Mouse (Mus musculus): Measurements from ENCODE around the gene Map2k2. TPM values are rescaled to one million over a fixed set of nuclear protein-coding genes. Genes with fewer than 3 reads are reported as not detected.

The Map2k2 gene
- polyA plus RNA-seq, 1 experiment from 2014 or later, result 190 TPM

GRCm38 (mm10) chr10:81077916-81078315, 27.8 kb upstream of the Map2k2 start:
- H3K27me3 ChIP-seq (replicated peaks), result no peaks in the 10 kb centered on the region
- H3K36me3 ChIP-seq, result peaks cover 60% of the 10 kb centered on the region
- ATAC-seq, result no peak
- 0 out of 2 replicates have a peak, but pooled peaks cover 7% of the 10 kb centered on the region for H3K4me1 ChIP-seq (replicated peaks)
- H3K4me2 ChIP-seq (replicated peaks), result no peak overlapping the region
- WGBS, result 92% methylated on average over 11 of the region's 11 CpGs
- H3K4me3 ChIP-seq (replicated peaks), result no peak overlapping the region
- no peak overlapping the region for H3K9ac ChIP-seq
- no peaks in the 10 kb centered on the region for H3K9me3 ChIP-seq
- H3K27ac ChIP-seq, result no peak overlapping the region

- Histone ChIP-seq H3K4me2 (replicated peaks) (no peak overlapping the region), H3K36me3 (peaks cover 47% of the 10 kb centered on the region), H3K9ac (no peak overlapping the region), H3K27me3 (replicated peaks) (no peaks in the 10 kb centered on the region), H3K27ac (no peak overlapping the region), H3K4me3 (replicated peaks) (no peak overlapping the region), H3K4me1 (replicated peaks) (0 out of 2 replicates have a peak, but pooled peaks cover 7% of the 10 kb centered on the region), H3K9me3 (no peaks in the 10 kb centered on the region)
- WGBS, result 92% methylated on average over 31 of the region's 31 CpGs
- ATAC-seq, result no peak
These were observed 25.6 kb upstream of the Map2k2 start for GRCm38 (mm10) chr10:81080008-81080655.

GRCm38 (mm10) chr10:81082168-81082960, 23.4 kb upstream of the Map2k2 start:
- no peaks in the 10 kb centered on the region for H3K4me1 ChIP-seq (replicated peaks)
- 77% methylated on average over 7 of the region's 7 CpGs for WGBS
- peak; percentile 52 for ATAC-seq
- H3K36me3 ChIP-seq, result peaks cover 45% of the 10 kb centered on the region
- H3K9me3 ChIP-seq, result no peaks in the 10 kb centered on the region
- no peak overlapping the region for H3K9ac ChIP-seq
- no peak overlapping the region for H3K4me2 ChIP-seq (replicated peaks)
- H3K27me3 ChIP-seq (replicated peaks), result no peaks in the 10 kb centered on the region
- H3K4me3 ChIP-seq (replicated peaks), result no peak overlapping the region
- H3K27ac ChIP-seq, result no peak overlapping the region

- no peak overlapping the region for H3K4me3 ChIP-seq (replicated peaks)
- WGBS, result 50% methylated on average over 2 of the region's 2 CpGs
These were observed 18.7 kb upstream of the Map2k2 start for GRCm38 (mm10) chr10:81087021-81087420.

GRCm38 (mm10) chr10:81089216-81089615, 16.5 kb upstream of the Map2k2 start:
- no peak overlapping the region for H3K4me3 ChIP-seq (replicated peaks)
- H3K27ac ChIP-seq, result no peak overlapping the region
- no peak overlapping the region for H3K9ac ChIP-seq
- H3K9me3 ChIP-seq, result no peaks in the 10 kb centered on the region
- no peak for ATAC-seq
- no peak overlapping the region for H3K4me2 ChIP-seq (replicated peaks)
- 51% methylated on average over 2 of the region's 2 CpGs for WGBS
- no peaks in the 10 kb centered on the region for H3K27me3 ChIP-seq (replicated peaks)
- H3K36me3 ChIP-seq, result no peaks in the 10 kb centered on the region
- peaks cover 8% of the 10 kb centered on the region; the same call in 1 of the 2 replicates for H3K4me1 ChIP-seq (replicated peaks)

More at GRCm38 (mm10) chr10:81087021-81087420, 18.7 kb upstream of the Map2k2 start:
- Histone ChIP-seq H3K27me3 (replicated peaks) (no peaks in the 10 kb centered on the region), H3K4me2 (replicated peaks) (no peak overlapping the region), H3K4me1 (replicated peaks) (peaks cover 4% of the 10 kb centered on the region; the same call in 1 of the 2 replicates), H3K27ac (no peak overlapping the region), H3K36me3 (0 out of 2 replicates have a peak, but pooled peaks cover 6% of the 10 kb centered on the region), H3K9ac (no peak overlapping the region), H3K9me3 (no peaks in the 10 kb centered on the region)
- no peak for ATAC-seq

GRCm38 (mm10) chr10:81090621-81091020, 15.1 kb upstream of the Map2k2 start:
- H3K4me2 ChIP-seq (replicated peaks), result peak overlapping the region; percentile 11; the same call in 1 of the 2 replicates
- H3K9me3 ChIP-seq, result no peaks in the 10 kb centered on the region
- peak; percentile 6; the same call in 1 of the 2 replicates for ATAC-seq
- WGBS, result 59% methylated on average over 7 of the region's 7 CpGs
- H3K36me3 ChIP-seq, result no peaks in the 10 kb centered on the region
- no peak overlapping the region for H3K9ac ChIP-seq
- H3K27me3 ChIP-seq (replicated peaks), result no peaks in the 10 kb centered on the region
- H3K27ac ChIP-seq, result no peak overlapping the region
- no peak overlapping the region for H3K4me3 ChIP-seq (replicated peaks)
- peaks cover 8% of the 10 kb centered on the region; the same call in 1 of the 2 replicates for H3K4me1 ChIP-seq (replicated peaks)

- 44% methylated on average over 22 of the region's 22 CpGs for WGBS
- no peaks in the 10 kb centered on the region for H3K9me3 ChIP-seq
- no peak overlapping the region for H3K4me2 ChIP-seq (replicated peaks)
- no peaks in the 10 kb centered on the region for H3K36me3 ChIP-seq
- no peaks in the 10 kb centered on the region for H3K27me3 ChIP-seq (replicated peaks)
- peak overlapping the region; percentile 54 for H3K27ac ChIP-seq
- 0 out of 2 replicates have a peak overlapping the region, but pooled peaks have one; percentile 6 for H3K4me3 ChIP-seq (replicated peaks)
- H3K4me1 ChIP-seq (replicated peaks), result peaks cover 8% of the 10 kb centered on the region; the same call in 1 of the 2 replicates
- no peak overlapping the region; the same call in 1 of the 2 replicates for H3K9ac ChIP-seq
- ATAC-seq, result peak; percentile 72
These were observed 13.1 kb upstream of the Map2k2 start for GRCm38 (mm10) chr10:81092465-81093250.

GRCm38 (mm10) chr10:81094931-81095678, 10.6 kb upstream of the Map2k2 start:
- no peak overlapping the region for H3K4me3 ChIP-seq (replicated peaks)
- H3K4me2 ChIP-seq (replicated peaks), result no peak overlapping the region
- H3K36me3 ChIP-seq, result no peaks in the 10 kb centered on the region
- peak overlapping the region; percentile 39; the same call in 1 of the 2 replicates for H3K27ac ChIP-seq
- H3K9ac ChIP-seq, result no peak overlapping the region
- WGBS, result 36% methylated on average over 9 of the region's 9 CpGs
- H3K9me3 ChIP-seq, result no peaks in the 10 kb centered on the region
- ATAC-seq, result peak; percentile 93
- H3K27me3 ChIP-seq (replicated peaks), result no peaks in the 10 kb centered on the region
- peaks cover 6% of the 10 kb centered on the region; the same call in 1 of the 2 replicates for H3K4me1 ChIP-seq (replicated peaks)

GRCm38 (mm10) chr10:81106113-81106721, 502 bp downstream of the Map2k2 start:
- H3K36me3 ChIP-seq, result peaks cover 30% of the 10 kb centered on the region
- H3K4me3 ChIP-seq (replicated peaks), result peak overlapping the region; percentile 99
- no peaks in the 10 kb centered on the region for H3K9me3 ChIP-seq
- peak overlapping the region; percentile 100 for H3K9ac ChIP-seq
- H3K4me2 ChIP-seq (replicated peaks), result peak overlapping the region; percentile 78
- H3K27me3 ChIP-seq (replicated peaks), result no peaks in the 10 kb centered on the region
- peak; percentile 93 for ATAC-seq
- under 1% methylated on average over 35 of the region's 35 CpGs for WGBS
- H3K4me1 ChIP-seq (replicated peaks), result peaks cover 16% of the 10 kb centered on the region
- H3K27ac ChIP-seq, result peak overlapping the region; percentile 100

GRCm38 (mm10) chr10:81112946-81113345, 7.2 kb downstream of the Map2k2 start:
- no peak overlapping the region for H3K4me2 ChIP-seq (replicated peaks)
- ATAC-seq, result no peak
- H3K27me3 ChIP-seq (replicated peaks), result no peaks in the 10 kb centered on the region
- no peaks in the 10 kb centered on the region for H3K4me1 ChIP-seq (replicated peaks)
- no peak overlapping the region for H3K27ac ChIP-seq
- WGBS, result 92% methylated on average over 6 of the region's 6 CpGs
- no peak overlapping the region for H3K9ac ChIP-seq
- H3K36me3 ChIP-seq, result peaks cover 65% of the 10 kb centered on the region
- H3K4me3 ChIP-seq (replicated peaks), result no peak overlapping the region
- H3K9me3 ChIP-seq, result no peaks in the 10 kb centered on the region

- Histone ChIP-seq H3K4me2 (replicated peaks) (no peak overlapping the region), H3K36me3 (peaks cover 57% of the 10 kb centered on the region), H3K4me1 (replicated peaks) (no peaks in the 10 kb centered on the region), H3K4me3 (replicated peaks) (no peak overlapping the region), H3K27me3 (replicated peaks) (no peaks in the 10 kb centered on the region), H3K9me3 (no peaks in the 10 kb centered on the region), H3K27ac (no peak overlapping the region), H3K9ac (no peak overlapping the region)
- ATAC-seq, result no peak
- 91% methylated on average over 10 of the region's 10 CpGs for WGBS
These were observed 13.9 kb downstream of the Map2k2 start for GRCm38 (mm10) chr10:81119625-81120024.
